Mouse (Mus musculus) erythroblast, embryonic 14.5 days (primary cell): ENCODE results near the gene Cpne9.

ENCODE experiments used
- GATA1 ChIP-seq: IDR thresholded peaks from 2 replicates; pipeline ENCODE4 v1.6.1; 2012; ENCODE audit warnings: low read length, inconsistent platforms, mixed read lengths
- TAL1 ChIP-seq: IDR thresholded peaks from 3 replicates; pipeline ENCODE4 v1.6.1; 2012; ENCODE audit warnings: low read length, inconsistent platforms, mixed read lengths

GRCm38 (mm10) chr6:113286316-113286715, 4.2 kb downstream of the Cpne9 start:
- TF ChIP-seq TAL1 (no peak), GATA1 (no peak)
